Mouse (Mus musculus) testis, adult 2 months (tissue): ENCODE measurements around the gene Synpr. TPM values are rescaled to one million over a fixed set of nuclear protein-coding genes. Genes with fewer than 3 reads are reported as not detected.

Source experiments
- H3K27ac ChIP-seq: fragments of 200-500 bp; 2 replicates; pipeline ENCODE4 v1.5.1; 2012; ENCODE audit warnings: low read depth, low read length; ENCODE audit not compliant: control insufficient read depth, insufficient read depth
- H3K27me3 ChIP-seq: fragments of 200-500 bp; 2 replicates; pipeline ENCODE4 v1.6.1; 2012; ENCODE audit warnings: mild to moderate bottlenecking, low read length, moderate library complexity; ENCODE audit not compliant: control insufficient read depth, insufficient read depth
- H3K36me3 ChIP-seq: fragments of 200-500 bp; 2 replicates; pipeline ENCODE4 v1.6.1; 2012; ENCODE audit warnings: mild to moderate bottlenecking, low read length; ENCODE audit not compliant: control insufficient read depth, insufficient read depth
- H3K4me1 ChIP-seq: fragments of 200-500 bp; 2 replicates; pipeline ENCODE4 v1.6.1; 2012; ENCODE audit warnings: low read length; ENCODE audit not compliant: control insufficient read depth, insufficient read depth
- H3K4me3 ChIP-seq: fragments of 200-500 bp; 2 replicates; pipeline ENCODE4 v1.5.1; 2012; ENCODE audit warnings: low read depth, mild to moderate bottlenecking, low read length, moderate library complexity, mixed read lengths; ENCODE audit not compliant: control insufficient read depth
- CTCF ChIP-seq: fragments of 200-500 bp; IDR thresholded peaks from 2 replicates; pipeline ENCODE4 v1.5.1; 2012; ENCODE audit warnings: low read depth, mild to moderate bottlenecking, inconsistent platforms, low read length, moderate library complexity; ENCODE audit not compliant: control insufficient read depth, insufficient read depth, insufficient replicate concordance
- POLR2A ChIP-seq: fragments of 200-500 bp; IDR thresholded peaks from 2 replicates; pipeline ENCODE4 v1.6.1; 2012; ENCODE audit warnings: low read depth, mild to moderate bottlenecking, inconsistent platforms, low read length, moderate library complexity; ENCODE audit not compliant: control insufficient read depth
- polyA plus RNA-seq: library from polyadenylated mRNA; depleted of rRNA; stranded (reverse); fragments of >200 nt; gene quantifications from 2 replicates; pipeline ENCODE4 v1.2.3, GENCODE M21; 2012

Synpr gene
- polyA plus RNA-seq, 1 experiment: not detected

DNA sequence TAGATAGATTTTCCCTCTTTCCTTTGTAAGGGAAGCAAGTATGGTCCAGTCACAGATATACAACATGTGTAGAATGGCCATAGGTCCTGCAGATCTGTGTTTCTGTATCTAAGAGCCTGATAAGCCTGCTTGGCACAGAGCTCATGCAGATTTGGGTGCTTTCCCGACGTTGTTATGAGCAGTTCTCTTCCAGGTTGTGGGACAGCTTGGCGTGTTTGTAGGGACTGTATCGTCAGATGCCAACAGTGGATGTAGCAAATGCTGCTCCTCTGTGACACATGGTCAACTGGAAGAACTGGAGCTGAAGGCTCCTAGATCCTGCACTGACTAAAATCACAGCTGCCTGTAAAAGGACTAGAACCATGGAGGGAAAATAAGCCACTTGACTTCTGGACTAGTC is 17.4 kb upstream of the Synpr start:
- H3K27me3 ChIP-seq: no peaks in the 10 kb centered on the region
- H3K4me1 ChIP-seq: no peaks in the 10 kb centered on the region
- H3K27ac ChIP-seq: no peak overlapping the region
- TF ChIP-seq POLR2A (no peak), CTCF (no peak)
- no peak overlapping the region for H3K4me3 ChIP-seq
- H3K36me3 ChIP-seq: no peaks in the 10 kb centered on the region

- H3K27me3 ChIP-seq: no peaks in the 10 kb centered on the region
- H3K4me3 ChIP-seq: no peak overlapping the region
- no peak for TF ChIP-seq POLR2A
- no peak for TF ChIP-seq CTCF
- no peaks in the 10 kb centered on the region; the same call in 1 of the 2 replicates for H3K4me1 ChIP-seq
- H3K27ac ChIP-seq: no peak overlapping the region
- H3K36me3 ChIP-seq: no peaks in the 10 kb centered on the region
Observed at GRCm38 (mm10) chr14:13283211-13283610, 1.4 kb upstream of the Synpr start.

GRCm38 (mm10) chr14:13284845-13285198 is 242 bp downstream of the Synpr start:
- H3K36me3 ChIP-seq: no peaks in the 10 kb centered on the region
- peak overlapping the region; percentile 23; the same call in 1 of the 2 replicates for H3K4me3 ChIP-seq
- TF ChIP-seq CTCF: no peak
- TF ChIP-seq POLR2A: no peak
- no peak overlapping the region for H3K27ac ChIP-seq
- H3K27me3 ChIP-seq: no peaks in the 10 kb centered on the region
- no peaks in the 10 kb centered on the region; the same call in 1 of the 2 replicates for H3K4me1 ChIP-seq

- H3K4me3 ChIP-seq: no peak overlapping the region
- TF ChIP-seq POLR2A (no peak), CTCF (no peak)
- H3K36me3 ChIP-seq: no peaks in the 10 kb centered on the region
Observed at GRCm38 (mm10) chr14:13285341-13286130, 956 bp downstream of the Synpr start.

GRCm38 (mm10) chr14:13294200-13294599 is 9.6 kb downstream of the Synpr start:
- Histone ChIP-seq H3K27me3 (no peaks in the 10 kb centered on the region), H3K4me3 (no peak overlapping the region), H3K36me3 (no peaks in the 10 kb centered on the region), H3K27ac (no peak overlapping the region), H3K4me1 (no peaks in the 10 kb centered on the region)
- no peak for TF ChIP-seq CTCF
- no peak for TF ChIP-seq POLR2A

More at GRCm38 (mm10) chr14:13285341-13286130, 956 bp downstream of the Synpr start:
- no peaks in the 10 kb centered on the region for H3K27me3 ChIP-seq
- no peak overlapping the region for H3K27ac ChIP-seq
- no peaks in the 10 kb centered on the region; the same call in 1 of the 2 replicates for H3K4me1 ChIP-seq

GRCm38 (mm10) chr14:13314323-13314722 is 29.7 kb downstream of the Synpr start:
- no peak overlapping the region for H3K4me3 ChIP-seq
- H3K4me1 ChIP-seq: no peaks in the 10 kb centered on the region
- no peak overlapping the region for H3K27ac ChIP-seq
- TF ChIP-seq CTCF: no peak
- TF ChIP-seq POLR2A: no peak
- no peaks in the 10 kb centered on the region for H3K27me3 ChIP-seq
- no peaks in the 10 kb centered on the region for H3K36me3 ChIP-seq

GRCm38 (mm10) chr14:13328461-13328860 is 43.9 kb downstream of the Synpr start:
- TF ChIP-seq CTCF (no peak), POLR2A (no peak)
- H3K27me3 ChIP-seq: no peaks in the 10 kb centered on the region
- no peak overlapping the region for H3K27ac ChIP-seq
- H3K36me3 ChIP-seq: no peaks in the 10 kb centered on the region
- peaks cover 2% of the 10 kb centered on the region; the same call in 1 of the 2 replicates for H3K4me1 ChIP-seq
- H3K4me3 ChIP-seq: no peak overlapping the region

- no peak for TF ChIP-seq CTCF
- TF ChIP-seq POLR2A: no peak
- Histone ChIP-seq H3K36me3 (no peaks in the 10 kb centered on the region), H3K27me3 (no peaks in the 10 kb centered on the region), H3K27ac (no peak overlapping the region), H3K4me1 (peaks cover 2% of the 10 kb centered on the region; the same call in 1 of the 2 replicates), H3K4me3 (no peak overlapping the region)
Observed at GRCm38 (mm10) chr14:13332497-13333306, 48.1 kb downstream of the Synpr start.
